Mouse (Mus musculus) right cerebral cortex, postnatal 4 days (tissue): ENCODE data around the gene Zbed5.
"Not testable (repeated sequence)": the region's sequence is repeated elsewhere in the genome, so short reads cannot be mapped to it uniquely, and the experiment has no call there.

Source experiments
- DNase-seq: peaks from one replicate; pipeline ENCODE4 v3.0.0-alpha.2; 2022

The Zbed5 gene

GRCm38 (mm10) chr5:129895198-129896088 is at the start of gene Zbed5:
Gene Zbed5, plus strand, starts transcription at chr5:129895723.
- peak; percentile 76 for DNase-seq

GRCm38 (mm10) chr5:129846752-129847557 is 48.6 kb upstream of the Zbed5 start, which contains the start of gene Sumf2:
Gene Sumf2, plus strand, starts transcription at chr5:129846986.
- DNase-seq, result peak; percentile 93

GRCm38 (mm10) chr5:129847558-129847820 is 48.0 kb upstream of the Zbed5 start:
- DNase-seq, result no peak

DNA sequence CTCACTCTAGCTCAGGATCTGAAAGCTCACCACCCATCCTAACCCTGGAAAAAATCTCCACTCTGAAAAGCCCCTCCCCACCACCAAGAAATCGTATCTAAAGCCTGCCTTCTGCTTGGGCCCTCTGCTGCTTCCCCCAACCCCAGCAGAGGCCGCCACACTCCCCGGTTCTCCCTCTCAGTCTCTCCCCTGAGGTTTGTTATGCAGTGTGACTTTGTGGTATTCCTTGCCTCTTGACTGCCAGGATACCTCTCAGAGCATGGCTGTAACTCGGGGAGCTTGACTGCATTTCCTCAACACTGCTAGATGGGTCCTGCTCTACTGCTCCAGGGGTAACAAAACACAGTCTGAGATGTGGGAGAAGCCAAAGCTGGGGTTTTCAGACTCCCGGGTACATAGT is 40.4 kb upstream of the Zbed5 start:
- no peak for DNase-seq

- no peak for DNase-seq
Observed at GRCm38 (mm10) chr5:129856414-129856813, 39.1 kb upstream of the Zbed5 start.

DNA sequence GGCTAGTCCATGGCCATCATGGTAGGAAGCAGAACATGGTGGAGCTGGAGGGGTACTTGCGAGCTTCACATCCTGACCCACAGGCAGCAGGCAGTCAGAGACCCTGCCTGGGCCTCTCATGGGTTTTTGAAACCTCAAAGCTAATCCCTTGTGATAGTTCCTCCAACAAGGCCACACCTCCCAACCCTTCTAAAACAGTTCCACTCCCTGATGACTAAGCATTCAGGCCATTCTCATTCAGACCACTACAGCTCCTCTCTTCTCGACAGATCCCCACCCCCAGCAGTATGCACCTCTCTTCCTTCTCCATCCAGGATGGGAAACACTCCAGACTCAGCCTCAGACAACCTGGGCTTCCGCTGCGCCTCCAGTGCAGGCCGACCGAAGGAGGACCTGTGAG is 33.2 kb upstream of the Zbed5 start:
- no peak for DNase-seq

DNA sequence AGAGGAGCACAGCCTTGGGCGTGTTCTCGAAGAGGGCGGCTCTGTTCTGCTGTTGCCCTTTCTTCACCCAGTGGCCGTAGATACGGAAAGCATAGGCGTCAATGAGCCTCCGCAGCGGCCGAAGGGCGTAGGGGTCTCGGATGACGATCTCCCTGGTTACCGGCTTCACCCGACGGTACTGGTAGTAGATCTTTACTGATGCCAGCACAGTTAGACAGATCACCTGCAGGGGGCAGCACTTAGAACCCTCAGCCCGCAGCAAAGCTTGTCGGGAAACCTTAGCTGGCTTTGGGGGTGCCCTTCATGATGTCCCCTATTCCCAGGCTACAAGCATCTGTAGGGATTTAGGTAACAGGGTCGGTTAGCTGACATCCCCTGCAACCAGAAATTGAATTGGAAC is 31.1 kb upstream of the Zbed5 start:
- DNase-seq, result peak; percentile 67

GRCm38 (mm10) chr5:129865841-129866240 is 29.7 kb upstream of the Zbed5 start:
- DNase-seq, result no peak

DNA sequence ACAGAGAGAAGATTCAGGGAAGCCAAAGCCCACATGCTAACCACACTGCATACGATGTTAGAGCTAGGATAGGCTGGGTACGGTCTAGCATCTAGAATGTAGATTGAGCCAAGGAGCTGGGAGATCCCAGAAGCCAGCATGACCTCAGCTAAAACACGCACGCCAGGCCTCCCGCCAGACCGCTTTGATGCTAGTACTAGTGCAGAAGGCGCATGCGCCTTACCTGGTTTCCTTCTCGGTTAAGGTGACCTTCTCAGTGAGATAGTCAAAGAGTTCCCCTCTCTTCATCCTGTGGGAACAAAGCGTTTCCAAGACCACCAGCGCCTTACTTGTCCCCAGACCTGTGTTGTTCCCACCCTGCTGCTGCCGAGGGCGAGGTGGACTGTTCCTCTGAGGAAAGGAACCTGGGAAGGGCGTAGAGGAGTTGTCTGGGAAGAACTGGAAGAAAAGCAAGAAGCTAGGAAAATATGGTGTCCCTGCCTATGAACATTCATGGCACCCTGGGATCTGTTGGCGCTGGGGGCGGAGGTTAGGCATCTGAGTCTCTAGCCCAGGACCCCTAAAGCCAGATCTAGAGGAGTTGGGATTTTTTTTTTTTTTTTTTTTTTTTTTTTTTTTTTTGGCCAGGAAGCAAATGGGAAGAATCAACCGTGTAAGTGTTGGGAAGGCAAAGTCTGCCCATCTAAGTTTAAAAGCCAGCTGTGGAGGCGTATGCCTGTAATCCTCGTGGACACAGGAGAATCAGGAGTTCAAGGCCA is 26.1 kb upstream of the Zbed5 start:
- no peak for DNase-seq

DNA sequence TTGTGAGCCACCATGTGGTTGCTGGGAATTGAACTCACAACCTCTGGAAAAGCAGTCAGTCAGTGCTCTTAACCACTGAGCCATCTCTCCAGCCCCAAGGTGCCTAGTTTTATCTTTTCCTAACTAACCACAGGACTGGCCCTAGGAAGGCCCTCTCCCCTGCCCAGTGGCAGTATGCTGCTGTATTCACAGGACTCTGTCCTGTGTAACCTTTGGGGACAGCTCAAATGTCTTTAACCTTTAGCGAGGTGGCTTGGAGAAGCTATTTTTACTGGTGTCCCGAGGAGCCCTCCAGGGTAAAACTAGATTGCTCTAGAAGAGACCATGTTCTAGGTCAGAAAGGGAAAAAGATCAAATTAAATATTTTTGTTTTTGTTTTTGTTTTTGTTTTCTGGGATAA is 24.3 kb upstream of the Zbed5 start:
- DNase-seq, result no peak

DNA sequence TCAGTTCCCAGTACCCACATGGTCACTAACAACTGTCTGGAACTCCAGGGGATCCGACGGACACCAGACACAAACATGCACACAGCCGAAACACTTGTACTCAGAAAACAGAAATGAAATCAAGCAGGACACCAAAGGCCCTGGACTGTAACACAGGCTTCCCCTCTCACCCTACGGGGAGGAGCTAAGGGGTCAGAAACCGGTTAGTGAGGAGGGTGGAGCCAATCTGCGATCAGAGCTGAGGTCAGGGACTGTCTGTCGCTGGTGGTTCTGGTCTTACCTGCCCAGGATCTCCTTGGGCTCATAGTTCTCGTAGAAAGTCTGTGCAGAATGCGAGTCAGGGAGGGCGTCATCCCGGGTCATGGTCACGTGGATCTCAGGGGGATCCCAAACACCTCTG is 21.6 kb upstream of the Zbed5 start:
- no peak for DNase-seq

DNA sequence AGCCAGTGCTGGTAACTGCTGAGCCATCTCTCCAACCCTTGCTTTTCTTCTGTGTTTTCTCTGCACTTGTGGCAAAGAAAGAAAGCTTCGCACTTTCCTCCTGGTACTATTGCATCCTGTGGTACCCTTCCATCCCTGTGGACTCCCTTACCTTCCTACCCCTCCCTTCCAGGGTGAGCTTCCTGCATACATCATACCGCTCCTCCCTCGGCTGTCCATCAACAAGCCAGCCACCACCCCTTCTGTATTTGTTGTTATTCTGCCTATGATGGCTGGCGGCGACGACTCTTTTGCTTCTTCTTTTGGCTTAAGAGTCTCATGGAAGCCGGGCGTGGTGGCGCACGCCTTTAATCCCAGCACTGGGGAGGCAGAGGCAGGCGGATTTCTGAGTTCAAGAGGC is 20.4 kb upstream of the Zbed5 start:
- DNase-seq, result no peak

- no peak for DNase-seq
Observed at GRCm38 (mm10) chr5:129877731-129878455, 17.6 kb upstream of the Zbed5 start.

GRCm38 (mm10) chr5:129878946-129879345 is 16.6 kb upstream of the Zbed5 start:
- peak; percentile 43 for DNase-seq

- DNase-seq, result no peak
Observed at GRCm38 (mm10) chr5:129879888-129880287, 15.6 kb upstream of the Zbed5 start.

- no peak for DNase-seq
Observed at GRCm38 (mm10) chr5:129886271-129886670, 9.3 kb upstream of the Zbed5 start.

DNA sequence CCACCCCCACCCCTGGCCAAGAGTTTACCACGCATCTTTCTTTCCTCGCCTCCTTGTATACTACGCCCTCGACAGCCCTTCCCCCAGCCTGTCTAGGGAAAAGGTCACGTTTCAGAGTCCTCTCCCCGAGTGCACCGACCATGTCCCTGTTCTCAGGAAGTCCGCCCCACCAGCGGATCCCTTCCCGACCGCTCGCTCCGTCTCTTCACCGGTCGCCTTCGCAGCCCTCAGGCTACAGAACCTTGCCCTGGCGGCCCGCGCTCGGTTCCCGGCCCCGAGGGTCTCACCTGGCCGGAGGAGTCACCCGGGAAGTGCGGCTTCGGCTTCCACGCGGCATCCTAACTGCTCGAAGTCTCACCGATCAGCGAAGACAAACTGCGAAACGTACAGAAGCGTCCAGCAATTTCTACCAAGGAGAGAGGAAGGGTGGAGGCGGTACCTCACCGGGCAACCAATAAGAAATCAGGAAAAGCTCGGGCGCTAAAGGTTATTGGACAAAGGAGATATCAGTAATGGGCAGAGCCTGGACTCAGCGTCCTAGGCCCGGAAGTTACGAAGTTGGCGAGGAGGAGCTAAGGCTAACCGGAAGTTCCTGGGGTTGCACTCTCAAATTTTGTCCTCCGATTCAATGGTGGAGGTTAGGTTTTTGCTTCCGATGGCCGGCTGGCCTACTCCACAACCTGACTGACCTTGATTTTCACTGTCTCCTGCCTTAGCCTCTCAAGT is 8.4 kb upstream of the Zbed5 start, which contains the start of gene Chchd2:
Chchd2 (minus strand) TSS at position 560 of the 726 bp plus-strand sequence.
- peak; percentile 78 for DNase-seq

GRCm38 (mm10) chr5:129890390-129890789 is 5.1 kb upstream of the Zbed5 start:
- DNase-seq, result not testable (repeated sequence)

GRCm38 (mm10) chr5:129898449-129898848 is 2.9 kb downstream of the Zbed5 start, which contains the start of gene Phkg1:
Gene Phkg1, minus strand, starts transcription at chr5:129898549.
- DNase-seq, result no peak

DNA sequence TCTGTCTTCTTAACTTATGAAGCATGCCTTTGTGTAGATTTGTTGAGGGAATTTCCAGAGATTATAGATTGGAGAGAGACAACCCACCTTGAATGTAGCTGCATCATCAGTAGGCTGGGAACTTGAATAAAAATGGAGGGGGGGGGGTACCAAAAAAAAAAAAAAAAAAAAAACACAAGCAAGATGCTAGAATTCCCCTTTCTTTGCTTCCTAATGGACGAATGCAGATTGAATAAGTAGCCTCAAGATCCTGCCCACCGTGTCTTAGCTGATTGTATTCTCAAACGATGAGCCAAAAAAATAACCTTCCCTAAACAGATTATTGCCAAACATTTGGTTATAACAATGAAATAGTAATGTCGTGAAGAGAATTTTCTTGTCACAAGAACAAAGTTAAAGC is 12.3 kb downstream of the Zbed5 start:
- no peak for DNase-seq

GRCm38 (mm10) chr5:129908242-129908965 is 12.9 kb downstream of the Zbed5 start, which contains the start of gene Nupr1l:
Gene Nupr1l, plus strand, starts transcription at chr5:129908540.
- peak; percentile 88 for DNase-seq
